Mouse (Mus musculus): ENCODE data around the gene Pip4p1.

Gene Pip4p1

GRCm38 (mm10) chr14:50892541-50893459 is 37.9 kb downstream of the Pip4p1 start:
- no peak for DNase-seq (ENCODE audit: low spot score)

- no peak for DNase-seq (ENCODE audit: low spot score)
These were observed 38.6 kb downstream of the Pip4p1 start for GRCm38 (mm10) chr14:50892091-50892490.

DNA sequence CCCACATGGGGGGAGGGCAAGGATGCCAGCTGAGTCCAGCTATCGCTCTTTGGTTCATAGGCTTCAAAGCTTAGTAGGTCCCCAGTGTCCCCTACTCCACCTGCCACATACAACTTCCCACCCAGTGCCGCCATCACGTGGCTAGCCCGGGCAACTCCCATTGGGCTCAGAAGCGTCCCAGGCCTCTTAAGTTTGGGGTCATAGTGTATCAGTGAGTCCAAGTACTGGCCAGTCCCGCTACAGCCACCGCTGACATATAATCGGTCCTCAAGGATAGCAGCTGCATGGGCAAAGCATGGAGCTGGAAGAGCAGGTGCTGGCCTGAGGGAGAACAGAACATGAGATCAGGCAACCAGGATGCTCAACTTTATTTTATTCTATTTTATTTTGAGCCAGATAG is 39.0 kb downstream of the Pip4p1 start:
- no peak for DNase-seq (ENCODE audit: low spot score)

- DNase-seq (ENCODE audit: low spot score) = no peak
These were observed 54.3 kb downstream of the Pip4p1 start for GRCm38 (mm10) chr14:50876236-50876950.
